Mouse (Mus musculus): ENCODE data around the gene Astn1. TPM values are rescaled to one million over a fixed set of nuclear protein-coding genes. Genes with fewer than 3 reads are reported as not detected.
A peak's percentile ranks its signal among the peaks of the same experiment; 100 is the strongest.

The Astn1 gene
- 2.1 and 2.6 TPM in 2 replicates for polyA plus RNA-seq (2014; fragmentation: Nextera tagmentation; extraction: Ambion mirVana)

DNA sequence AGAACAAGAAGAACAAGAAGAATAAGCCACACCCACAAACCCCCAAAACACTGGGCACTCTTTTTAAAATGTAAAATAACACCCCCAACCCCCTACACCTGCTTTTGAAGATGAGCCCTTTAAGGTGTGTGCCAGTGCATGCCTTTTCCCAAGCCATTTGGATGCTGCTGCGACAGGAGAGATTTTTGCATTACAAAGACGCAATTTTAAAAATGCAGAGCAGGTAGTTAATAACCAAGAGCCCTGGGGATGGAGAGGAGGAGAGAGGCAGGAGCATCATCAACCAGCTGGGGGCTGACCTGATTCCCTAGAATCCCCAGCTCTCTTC, at the start of gene Astn1:
Gene Astn1 (plus strand): TSS at position 310 of the 328 bp plus-strand sequence.
- ATAC-seq (replicated peaks; ENCODE audit: insufficient number of reproducible peaks, low FRiP score, low TSS enrichment): no peak
- WGBS (ENCODE audit: insufficient replicate concordance): 0% methylated on average over 2 of the region's 2 CpGs
- peak within 1 kb of the TSS; percentile 59; the same call in 1 of the 2 replicates for H3K9ac ChIP-seq (ENCODE audit: low read depth, low read length)
- H3K4me1 ChIP-seq (ENCODE audit: control insufficient read depth, insufficient read depth, low read length): no peaks in the 10 kb centered on the region
- peak within 1 kb of the TSS; percentile 47 for H3K4me3 ChIP-seq (ENCODE audit: low read depth, low read length)
- peak within 1 kb of the TSS; percentile 83 for H3K4me2 ChIP-seq
- peaks cover 14% of the 10 kb centered on the region for H3K27me3 ChIP-seq (ENCODE audit: control insufficient read depth, insufficient read depth, low read length)
- H3K9me3 ChIP-seq (replicated peaks; ENCODE audit: control insufficient read depth, low read length): no peaks in the 10 kb centered on the region
- no peak within 1 kb of the TSS for H3K27ac ChIP-seq (ENCODE audit: low read depth, low read length)
- no peaks in the 10 kb centered on the region for H3K36me3 ChIP-seq (ENCODE audit: control insufficient read depth, insufficient read depth, low read length)

DNA sequence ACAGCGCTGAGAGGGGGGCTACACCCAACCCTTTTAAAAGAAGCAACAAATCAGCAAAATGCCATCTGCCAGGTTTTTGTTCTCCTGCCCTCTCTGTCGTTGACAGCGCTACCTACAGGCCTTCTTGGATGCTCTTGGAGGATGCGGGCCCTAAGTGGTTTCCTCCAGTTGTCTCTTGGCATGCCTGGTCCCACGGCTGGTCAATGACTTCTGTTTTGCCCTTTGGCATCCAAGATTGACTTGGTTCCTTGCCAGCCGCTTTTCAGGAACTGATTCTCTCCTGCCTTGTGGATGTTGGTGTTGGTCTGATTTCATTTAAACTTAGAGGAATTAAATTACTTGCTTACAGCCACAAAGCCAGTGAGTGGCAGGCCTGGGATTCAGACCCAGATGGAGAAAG, 38.7 kb upstream of the Astn1 start:
- Histone ChIP-seq H3K9ac (ENCODE audit: low read depth, low read length) (no peak overlapping the region), H3K9me3 (replicated peaks; ENCODE audit: control insufficient read depth, low read length) (no peaks in the 10 kb centered on the region), H3K27me3 (ENCODE audit: control insufficient read depth, insufficient read depth, low read length) (no peaks in the 10 kb centered on the region), H3K4me3 (ENCODE audit: low read depth, low read length) (no peak overlapping the region), H3K36me3 (ENCODE audit: control insufficient read depth, insufficient read depth, low read length) (no peaks in the 10 kb centered on the region), H3K4me1 (ENCODE audit: control insufficient read depth, insufficient read depth, low read length) (no peaks in the 10 kb centered on the region), H3K27ac (ENCODE audit: low read depth, low read length) (no peak overlapping the region), H3K4me2 (no peak overlapping the region)
- ATAC-seq (replicated peaks; ENCODE audit: insufficient number of reproducible peaks, low FRiP score, low TSS enrichment): no peak
- 80% methylated on average over 6 of the region's 6 CpGs for WGBS (ENCODE audit: insufficient replicate concordance)

DNA sequence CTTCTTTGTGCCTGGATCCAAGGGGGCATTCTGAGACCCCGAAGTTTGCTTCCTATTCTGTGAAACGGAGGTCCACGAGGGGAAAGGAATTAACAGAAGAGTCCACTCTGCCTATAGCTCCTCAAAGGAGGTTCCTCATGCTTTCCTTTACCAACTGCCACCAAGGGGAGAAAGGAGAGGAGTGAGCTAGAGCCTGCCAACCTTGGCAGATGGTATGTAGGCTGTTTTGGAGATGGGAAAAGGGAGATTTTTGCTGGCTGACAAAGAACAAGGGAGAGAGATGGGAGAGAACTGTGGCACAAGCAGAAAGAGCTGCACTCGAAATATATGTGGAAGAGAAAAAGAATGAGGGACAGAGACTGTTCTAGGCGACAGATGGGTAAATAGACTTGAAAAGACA, 33.9 kb upstream of the Astn1 start:
- H3K36me3 ChIP-seq (ENCODE audit: control insufficient read depth, insufficient read depth, low read length): no peaks in the 10 kb centered on the region
- ATAC-seq (replicated peaks; ENCODE audit: insufficient number of reproducible peaks, low FRiP score, low TSS enrichment): no peak
- H3K9me3 ChIP-seq (replicated peaks; ENCODE audit: control insufficient read depth, low read length): no peaks in the 10 kb centered on the region
- no peaks in the 10 kb centered on the region for H3K4me1 ChIP-seq (ENCODE audit: control insufficient read depth, insufficient read depth, low read length)
- no peak overlapping the region for H3K27ac ChIP-seq (ENCODE audit: low read depth, low read length)
- H3K27me3 ChIP-seq (ENCODE audit: control insufficient read depth, insufficient read depth, low read length): no peaks in the 10 kb centered on the region
- H3K9ac ChIP-seq (ENCODE audit: low read depth, low read length): no peak overlapping the region
- WGBS (ENCODE audit: insufficient replicate concordance): 71% methylated on average over 5 of the region's 5 CpGs
- no peak overlapping the region for H3K4me3 ChIP-seq (ENCODE audit: low read depth, low read length)
- H3K4me2 ChIP-seq: no peak overlapping the region

DNA sequence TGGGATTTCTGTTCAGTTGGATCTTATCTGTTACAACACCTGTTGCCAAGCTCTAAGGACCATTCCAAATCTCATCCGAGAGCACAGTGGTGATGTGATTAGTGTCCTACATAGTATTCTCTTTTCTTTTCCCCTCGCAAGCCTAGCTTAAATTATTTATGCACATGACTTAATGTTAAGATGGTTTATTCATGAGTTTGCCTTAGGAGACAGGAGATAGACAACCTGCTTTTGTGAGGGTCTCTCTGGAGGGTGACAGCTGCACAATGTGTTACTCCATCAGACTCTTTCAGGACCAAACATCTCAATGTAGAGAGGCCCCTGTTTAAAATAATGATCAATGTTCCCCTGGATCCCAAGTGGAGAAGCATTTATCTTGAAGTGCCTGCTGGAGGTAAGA, 33.2 kb upstream of the Astn1 start:
- Histone ChIP-seq H3K36me3 (ENCODE audit: control insufficient read depth, insufficient read depth, low read length) (no peaks in the 10 kb centered on the region), H3K27ac (ENCODE audit: low read depth, low read length) (no peak overlapping the region), H3K9ac (ENCODE audit: low read depth, low read length) (no peak overlapping the region), H3K27me3 (ENCODE audit: control insufficient read depth, insufficient read depth, low read length) (no peaks in the 10 kb centered on the region), H3K4me1 (ENCODE audit: control insufficient read depth, insufficient read depth, low read length) (no peaks in the 10 kb centered on the region), H3K9me3 (replicated peaks; ENCODE audit: control insufficient read depth, low read length) (no peaks in the 10 kb centered on the region), H3K4me2 (no peak overlapping the region), H3K4me3 (ENCODE audit: low read depth, low read length) (no peak overlapping the region)
- no peak for ATAC-seq (replicated peaks; ENCODE audit: insufficient number of reproducible peaks, low FRiP score, low TSS enrichment)
- 74% methylated on average over 2 of the region's 2 CpGs for WGBS (ENCODE audit: insufficient replicate concordance)

DNA sequence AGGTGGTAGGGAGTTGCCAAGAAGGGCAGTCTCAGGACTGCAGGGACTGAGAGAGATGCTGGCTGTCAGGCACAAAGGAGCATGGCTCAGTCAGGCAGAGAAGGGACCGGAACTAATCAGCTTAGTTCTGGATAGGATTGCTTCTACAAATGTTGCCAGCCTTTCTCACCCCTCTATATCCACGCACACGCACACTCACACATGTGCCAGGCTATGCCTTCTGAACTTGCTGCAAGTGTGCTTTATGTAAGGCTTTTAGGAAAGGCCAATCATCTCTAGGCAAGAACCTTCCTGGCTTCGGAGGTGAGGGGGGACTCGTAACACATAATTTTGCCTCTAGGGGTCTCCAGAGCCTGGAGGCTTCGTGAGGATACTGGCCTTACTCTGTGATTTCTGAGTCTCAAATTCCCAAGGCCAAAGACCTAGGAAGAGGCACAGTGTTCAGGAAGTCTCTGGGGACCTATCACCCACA, 18.8 kb upstream of the Astn1 start:
- Histone ChIP-seq H3K36me3 (ENCODE audit: control insufficient read depth, insufficient read depth, low read length) (no peaks in the 10 kb centered on the region), H3K4me3 (ENCODE audit: low read depth, low read length) (no peak overlapping the region), H3K27ac (ENCODE audit: low read depth, low read length) (no peak overlapping the region), H3K4me1 (ENCODE audit: control insufficient read depth, insufficient read depth, low read length) (no peaks in the 10 kb centered on the region), H3K9ac (ENCODE audit: low read depth, low read length) (no peak overlapping the region), H3K9me3 (replicated peaks; ENCODE audit: control insufficient read depth, low read length) (no peaks in the 10 kb centered on the region), H3K27me3 (ENCODE audit: control insufficient read depth, insufficient read depth, low read length) (no peaks in the 10 kb centered on the region), H3K4me2 (no peak overlapping the region)
- 51% methylated on average over 6 of the region's 6 CpGs for WGBS (ENCODE audit: insufficient replicate concordance)
- no peak for ATAC-seq (replicated peaks; ENCODE audit: insufficient number of reproducible peaks, low FRiP score, low TSS enrichment)

DNA sequence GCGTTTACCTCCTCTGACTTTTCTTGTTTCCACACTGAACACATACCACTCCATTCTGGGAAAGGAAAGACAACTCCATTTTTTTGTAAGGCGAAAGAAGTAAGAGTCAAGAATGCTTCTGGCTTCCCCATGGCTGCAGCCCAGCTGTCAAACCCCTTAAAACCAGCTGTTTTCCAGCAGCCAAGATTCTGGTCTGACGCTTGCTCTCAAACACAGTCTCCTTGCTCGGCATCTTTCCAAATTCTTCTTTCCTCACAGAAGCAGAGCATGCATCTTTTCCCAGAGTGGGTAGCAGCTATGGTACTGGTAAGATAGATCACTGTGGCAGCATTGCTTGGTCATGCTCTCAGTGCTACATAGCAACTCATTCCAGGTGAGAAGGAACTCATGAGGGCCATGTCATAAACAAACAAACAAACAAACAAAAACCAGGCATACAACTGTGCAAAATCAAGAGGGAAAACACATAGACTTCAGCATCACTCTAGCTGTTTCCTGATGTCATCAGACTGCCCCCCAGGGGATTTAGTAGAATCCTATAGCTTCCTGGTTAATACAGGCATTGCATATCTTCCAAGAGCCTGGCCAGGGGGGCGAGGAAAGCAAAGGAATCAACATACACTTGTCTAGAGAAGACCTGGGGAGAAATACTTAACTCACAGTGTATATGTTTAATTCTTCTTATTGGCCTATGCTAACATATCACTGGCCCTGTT, 8.3 kb upstream of the Astn1 start:
- Histone ChIP-seq H3K27me3 (ENCODE audit: control insufficient read depth, insufficient read depth, low read length) (peaks cover 33% of the 10 kb centered on the region), H3K4me2 (no peak overlapping the region), H3K9me3 (replicated peaks; ENCODE audit: control insufficient read depth, low read length) (no peaks in the 10 kb centered on the region), H3K4me1 (ENCODE audit: control insufficient read depth, insufficient read depth, low read length) (no peaks in the 10 kb centered on the region), H3K9ac (ENCODE audit: low read depth, low read length) (no peak overlapping the region), H3K4me3 (ENCODE audit: low read depth, low read length) (no peak overlapping the region), H3K36me3 (ENCODE audit: control insufficient read depth, insufficient read depth, low read length) (no peaks in the 10 kb centered on the region), H3K27ac (ENCODE audit: low read depth, low read length) (no peak overlapping the region)
- ATAC-seq (replicated peaks; ENCODE audit: insufficient number of reproducible peaks, low FRiP score, low TSS enrichment): no peak
- 70% methylated on average over 5 of the region's 5 CpGs for WGBS (ENCODE audit: insufficient replicate concordance)

DNA sequence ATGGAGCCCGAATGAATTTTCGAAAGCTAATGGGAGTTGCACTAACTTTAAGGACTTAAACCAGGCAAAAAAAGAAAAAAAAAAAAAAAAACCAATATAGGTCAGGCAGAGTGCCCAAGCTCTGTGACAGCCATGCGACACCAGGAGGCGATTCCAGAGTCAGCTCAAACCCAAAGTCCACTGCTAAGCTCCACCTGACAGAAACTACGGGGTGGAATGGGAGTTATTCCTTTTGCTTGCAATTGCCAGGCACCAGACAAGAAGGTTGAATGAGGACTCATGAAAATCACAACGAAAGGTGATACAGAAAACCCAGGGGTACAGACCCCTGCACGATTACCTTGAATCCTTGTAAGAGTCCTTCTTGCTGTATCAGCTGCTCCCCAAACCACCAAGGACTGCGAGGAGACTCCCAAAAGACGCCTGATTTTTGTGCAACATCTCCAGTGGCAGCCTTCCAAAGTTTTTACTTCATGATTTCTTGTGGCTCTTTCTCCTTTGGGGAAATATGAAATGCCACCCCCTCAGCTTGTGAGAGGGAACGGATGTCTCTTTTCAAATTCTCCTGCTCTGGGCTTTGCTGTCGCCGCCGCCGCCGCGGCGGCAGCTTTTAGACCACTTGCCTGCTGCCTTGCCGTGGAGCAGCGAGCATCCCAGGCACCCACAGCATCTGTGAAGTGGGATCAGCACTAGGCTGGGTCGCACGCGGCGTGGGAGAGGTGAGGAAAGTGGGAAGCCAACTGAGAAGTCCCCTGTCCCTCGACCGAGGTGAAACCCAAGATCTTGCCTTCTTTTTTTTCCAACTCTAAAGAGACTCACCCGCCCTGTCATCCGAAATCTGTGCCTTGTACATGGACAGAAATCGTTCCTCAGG, 6.7 kb upstream of the Astn1 start:
- no peaks in the 10 kb centered on the region for H3K9me3 ChIP-seq (replicated peaks; ENCODE audit: control insufficient read depth, low read length)
- no peaks in the 10 kb centered on the region for H3K36me3 ChIP-seq (ENCODE audit: control insufficient read depth, insufficient read depth, low read length)
- no peak overlapping the region for H3K27ac ChIP-seq (ENCODE audit: low read depth, low read length)
- H3K4me3 ChIP-seq (ENCODE audit: low read depth, low read length): peak overlapping the region; percentile 59
- H3K27me3 ChIP-seq (ENCODE audit: control insufficient read depth, insufficient read depth, low read length): peaks cover 33% of the 10 kb centered on the region
- H3K4me2 ChIP-seq: peak overlapping the region; percentile 93
- H3K4me1 ChIP-seq (ENCODE audit: control insufficient read depth, insufficient read depth, low read length): no peaks in the 10 kb centered on the region
- WGBS (ENCODE audit: insufficient replicate concordance): 12% methylated on average over 28 of the region's 28 CpGs
- no peak for ATAC-seq (replicated peaks; ENCODE audit: insufficient number of reproducible peaks, low FRiP score, low TSS enrichment)
- H3K9ac ChIP-seq (ENCODE audit: low read depth, low read length): no peak overlapping the region

DNA sequence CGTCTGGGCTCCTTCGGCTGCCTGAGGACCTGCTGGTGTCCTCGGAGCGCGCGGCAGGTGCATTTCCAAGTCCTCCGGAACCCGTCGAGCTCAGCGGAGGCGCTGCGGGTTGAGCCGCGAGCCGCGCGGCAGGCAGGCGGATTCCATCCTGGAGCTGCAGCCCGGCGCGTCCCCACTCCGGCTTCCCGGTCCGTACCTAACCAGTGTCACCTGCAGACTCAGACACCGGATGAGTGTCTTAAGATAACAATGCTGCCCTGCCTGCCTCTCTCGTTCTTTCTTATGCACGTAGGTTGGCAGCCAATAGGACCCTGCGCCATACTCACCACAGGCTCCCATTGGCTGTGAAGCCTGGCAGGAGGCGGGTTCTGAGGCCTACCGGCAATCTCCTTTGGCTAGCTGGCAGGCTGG, 6.0 kb upstream of the Astn1 start, which contains the start of gene Brinp2:
Gene Brinp2 (minus strand): TSS at position 276 of the 411 bp plus-strand sequence.
- H3K9ac ChIP-seq (ENCODE audit: low read depth, low read length): no peak within 1 kb of the TSS
- H3K9me3 ChIP-seq (replicated peaks; ENCODE audit: control insufficient read depth, low read length): no peaks in the 10 kb centered on the region
- H3K27me3 ChIP-seq (ENCODE audit: control insufficient read depth, insufficient read depth, low read length): peaks cover 33% of the 10 kb centered on the region
- H3K4me1 ChIP-seq (ENCODE audit: control insufficient read depth, insufficient read depth, low read length): no peaks in the 10 kb centered on the region
- H3K27ac ChIP-seq (ENCODE audit: low read depth, low read length): no peak within 1 kb of the TSS
- no peaks in the 10 kb centered on the region for H3K36me3 ChIP-seq (ENCODE audit: control insufficient read depth, insufficient read depth, low read length)
- WGBS (ENCODE audit: insufficient replicate concordance): 1% methylated on average over 30 of the region's 30 CpGs
- peak within 1 kb of the TSS; percentile 59 for H3K4me3 ChIP-seq (ENCODE audit: low read depth, low read length)
- peak; percentile 86 for ATAC-seq (replicated peaks; ENCODE audit: insufficient number of reproducible peaks, low FRiP score, low TSS enrichment)
- H3K4me2 ChIP-seq: peak within 1 kb of the TSS; percentile 93
